Comparison of ENCODE assay signal across 19 mouse cellular contexts in the genomic region with DNA sequence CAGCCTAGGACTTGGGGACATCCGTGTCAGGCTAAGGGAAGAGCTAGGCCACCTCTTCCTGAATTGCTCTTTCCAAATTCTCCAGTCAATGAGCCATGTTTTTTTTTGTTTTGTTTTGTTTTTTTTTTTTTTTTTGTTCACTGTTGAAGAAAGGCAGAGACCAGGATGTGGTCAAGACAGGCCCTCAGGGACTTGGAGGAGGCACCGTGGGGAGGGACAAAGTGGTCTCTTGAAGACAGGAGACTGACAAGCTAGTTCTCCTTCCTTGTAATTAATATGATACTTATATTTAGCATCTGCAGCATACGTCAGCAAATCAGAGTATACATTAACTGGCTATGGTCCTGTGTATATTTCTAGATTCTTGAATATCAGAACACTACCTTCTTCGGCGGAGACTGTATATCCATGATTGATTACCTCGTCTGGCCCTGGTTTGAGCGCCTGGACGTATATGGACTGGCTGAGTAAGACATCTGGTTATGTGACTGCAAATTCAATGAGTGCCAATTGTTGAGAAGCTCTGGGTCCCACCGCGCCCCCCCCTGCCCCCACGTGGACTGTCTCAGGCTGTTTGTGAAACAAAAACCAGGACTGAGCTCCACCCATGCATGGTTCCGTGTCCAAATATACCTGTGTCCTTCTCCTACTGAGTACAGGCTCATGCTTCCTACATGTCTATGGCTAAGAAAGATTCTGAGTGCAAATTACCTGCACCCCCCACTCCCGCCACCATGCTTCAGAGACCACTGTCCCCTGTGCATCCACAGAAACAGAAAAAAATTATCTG. TPM values are rescaled to one million over a fixed set of nuclear protein-coding genes. Genes with fewer than 3 reads are reported as not detected.
A peak's percentile ranks its signal among the peaks of the same experiment; 100 is the strongest.
DNase-seq lines count a peak whose midpoint lies in the region; ATAC-seq and TF ChIP-seq lines count a peak whose summit lies in the region.
"Had no signal": no experiment of that assay in that cellular context is flagged by ENCODE, and none has a peak within 500 bp of the region (broad histone marks: within the 10 kb centered on the region; RNA-seq: fewer than 3 reads in every experiment).

No protein-coding gene starts in this region.

- H3K9ac ChIP-seq in heart, embryonic 15.5 days, result no peak overlapping the region
- H3K9ac ChIP-seq in liver, postnatal 0 days (replicated peaks), result no peak overlapping the region
- H3K9ac ChIP-seq: hindbrain, embryonic 15.5 days; intestine, embryonic 15.5 days; liver, embryonic 14.5 days; midbrain, embryonic 12.5 days had no signal

- no peak overlapping the region for H3K4me2 ChIP-seq in heart, embryonic 15.5 days
- H3K4me2 ChIP-seq in liver, postnatal 0 days (ENCODE audit: low read depth, low read length), result no peak overlapping the region
- H3K4me2 ChIP-seq: hindbrain, embryonic 15.5 days; intestine, embryonic 15.5 days; midbrain, embryonic 12.5 days had no signal

- H3K27me3 ChIP-seq in heart, embryonic 15.5 days, result no peaks in the 10 kb centered on the region
- H3K27me3 ChIP-seq in spleen, adult 2 months (ENCODE audit: control insufficient read depth, insufficient read depth, low read length), result no peaks in the 10 kb centered on the region
- no peaks in the 10 kb centered on the region for H3K27me3 ChIP-seq in limb, embryonic 10.5 days (ENCODE audit: low read depth, poor library complexity, severe bottlenecking)
- no peaks in the 10 kb centered on the region for H3K27me3 ChIP-seq in liver, postnatal 0 days (ENCODE audit: insufficient read depth, low read length)
- H3K27me3 ChIP-seq: hindbrain, embryonic 15.5 days; intestine, embryonic 15.5 days; midbrain, embryonic 12.5 days had no signal

- no peak for TF ChIP-seq EP300 in liver, postnatal 0 days (IDR thresholded peaks at IDR 0.05; ENCODE audit: low read depth)

- TF ChIP-seq CTCF in spleen, adult 2 months (IDR thresholded peaks at IDR 0.05; ENCODE audit: extremely low read depth, insufficient read depth, insufficient read length, insufficient replicate concordance), result no peak
- TF ChIP-seq CTCF in liver, postnatal 0 days (IDR thresholded peaks at IDR 0.05; ENCODE audit: low read depth), result no peak

- DNase-seq in heart, adult 8-10 months (ENCODE audit: low spot score), result no peak
- peak; percentile 36 to 44 for DNase-seq in spleen, adult 2 months (ENCODE audit: low read depth in 1 of 2, low spot score in 2 of 2)
- no peak for DNase-seq in spleen, adult 12 weeks (ENCODE audit: low spot score)
- peak; percentile 73 to 78 for DNase-seq in B cell, adult 2 months
- DNase-seq in limb, embryonic 10.5 days (ENCODE audit: low spot score), result no peak
- no peak for DNase-seq in liver, postnatal 0 days
- DNase-seq: cerebellum, adult 2 months; cerebellum, postnatal 36 days; gastrocnemius, adult 2 months; layer of hippocampus, postnatal 36 days; thymus, postnatal 25 days had no signal

- H3K4me3 ChIP-seq in heart, embryonic 15.5 days, result no peak overlapping the region
- no peak overlapping the region for H3K4me3 ChIP-seq in spleen, adult 2 months (ENCODE audit: extremely low read depth, insufficient read depth, insufficient read length)
- H3K4me3 ChIP-seq in limb, embryonic 10.5 days, result no peak overlapping the region
- H3K4me3 ChIP-seq in liver, postnatal 0 days (ENCODE audit: low read depth, low read length), result no peak overlapping the region
- H3K4me3 ChIP-seq: gastrocnemius, adult 2 months; hindbrain, embryonic 15.5 days; intestine, embryonic 15.5 days; layer of hippocampus, adult 2 months; midbrain, embryonic 12.5 days had no signal

- WGBS in heart, embryonic 15.5 days, result 75% methylated on average over 13 of the region's 13 CpGs
- 53% methylated on average over 13 of the region's 13 CpGs for WGBS in spleen, adult 2 months
- WGBS in limb, embryonic 10.5 days, result 82% methylated on average over 13 of the region's 13 CpGs
- WGBS in liver, postnatal 0 days (ENCODE audit: insufficient replicate concordance), result 63% methylated on average over 13 of the region's 13 CpGs

- ATAC-seq in heart, embryonic 15.5 days (replicated peaks; ENCODE audit: insufficient number of reproducible peaks, insufficient read depth, low FRiP score, low read depth), result peak; percentile 11; the same call in 1 of the 2 replicates
- ATAC-seq in liver, postnatal 0 days, result no peak
- ATAC-seq: intestine, embryonic 15.5 days had no signal

- H3K4me1 ChIP-seq in heart, embryonic 15.5 days (replicated peaks), result peaks cover 29% of the 10 kb centered on the region
- H3K4me1 ChIP-seq in spleen, adult 2 months (ENCODE audit: control insufficient read depth, insufficient read depth, insufficient read length), result peaks cover 19% of the 10 kb centered on the region; the same call in 1 of the 2 replicates
- H3K4me1 ChIP-seq in limb, embryonic 10.5 days, result peaks cover 51% of the 10 kb centered on the region
- 0 out of 2 replicates have a peak, but pooled peaks cover 2% of the 10 kb centered on the region for H3K4me1 ChIP-seq in liver, postnatal 0 days (ENCODE audit: insufficient read depth)
- H3K4me1 ChIP-seq: hindbrain, embryonic 15.5 days; midbrain, embryonic 12.5 days had no signal

- peak overlapping the region; percentile 65; the same call in 1 of the 2 replicates for H3K27ac ChIP-seq in heart, embryonic 15.5 days
- H3K27ac ChIP-seq in spleen, adult 2 months (ENCODE audit: insufficient read depth, low read length), result peak overlapping the region; percentile 39; the same call in 1 of the 2 replicates
- H3K27ac ChIP-seq in limb, embryonic 10.5 days, result peak overlapping the region; percentile 9; the same call in 1 of the 2 replicates
- no peak overlapping the region for H3K27ac ChIP-seq in liver, postnatal 0 days (ENCODE audit: low read depth)
- H3K27ac ChIP-seq: gastrocnemius, adult 2 months; hindbrain, embryonic 15.5 days; intestine, embryonic 15.5 days; layer of hippocampus, adult 2 months; liver, embryonic 14.5 days; midbrain, embryonic 12.5 days had no signal

- H3K36me3 ChIP-seq in heart, embryonic 15.5 days, result no peaks in the 10 kb centered on the region
- no peaks in the 10 kb centered on the region for H3K36me3 ChIP-seq in spleen, adult 2 months (ENCODE audit: control insufficient read depth, insufficient read depth, low read length)
- no peaks in the 10 kb centered on the region for H3K36me3 ChIP-seq in limb, embryonic 10.5 days
- no peaks in the 10 kb centered on the region for H3K36me3 ChIP-seq in liver, postnatal 0 days (replicated peaks; ENCODE audit: insufficient read depth, low read length)
- H3K36me3 ChIP-seq: hindbrain, embryonic 15.5 days; intestine, embryonic 15.5 days; midbrain, embryonic 12.5 days had no signal

- H3K9me3 ChIP-seq in heart, embryonic 15.5 days (replicated peaks), result no peaks in the 10 kb centered on the region
- H3K9me3 ChIP-seq in limb, embryonic 10.5 days (replicated peaks), result no peaks in the 10 kb centered on the region
- H3K9me3 ChIP-seq in liver, postnatal 0 days (ENCODE audit: low read length), result no peaks in the 10 kb centered on the region
- H3K9me3 ChIP-seq: hindbrain, embryonic 15.5 days; intestine, embryonic 15.5 days; midbrain, embryonic 12.5 days had no signal

- no peak for TF ChIP-seq POLR2A in spleen, adult 2 months (IDR thresholded peaks at IDR 0.05; ENCODE audit: low read depth, low read length)

RNA-seq across cellular contexts. Expression of a gene that starts 19.2 kb away (rescaled TPM):
- 0.74 and 1.2 TPM in 2 replicates for polyA plus RNA-seq in heart, embryonic 15.5 days (2015; fragmentation: Nextera tagmentation; extraction: Ambion mirVana)
- 1 to 10 TPM; 2.3 to 3.5 (median 2.5) TPM for total RNA-seq in heart, adult 8-10 months (2022)
- 0.13 and 0.32 TPM in 2 replicates for polyA plus RNA-seq in spleen, adult 2 months (2012; rRNA removed)
- 0.59 and 1.0 TPM in 2 replicates for polyA plus RNA-seq in limb, embryonic 10.5 days (2016; fragmentation: Nextera tagmentation; extraction: Ambion mirVana)
- polyA plus RNA-seq in liver, postnatal 0 days (2015; fragmentation: Nextera tagmentation; extraction: Ambion mirVana), result 0.25 and 0.39 TPM in 2 replicates

RNA-seq across cellular contexts. Expression of a gene that starts 29.7 kb away (rescaled TPM):
- 97.5 and 103 TPM in 2 replicates for polyA plus RNA-seq in heart, embryonic 15.5 days (2015; fragmentation: Nextera tagmentation; extraction: Ambion mirVana)
- 100 to 1,000 TPM; 186 to 266 (median 222) TPM for total RNA-seq in heart, adult 8-10 months (2022)
- 23.0 and 24.5 TPM in 2 replicates for polyA plus RNA-seq in spleen, adult 2 months (2012; rRNA removed)
- 241 and 258 TPM in 2 replicates for polyA plus RNA-seq in limb, embryonic 10.5 days (2016; fragmentation: Nextera tagmentation; extraction: Ambion mirVana)
- polyA plus RNA-seq in liver, postnatal 0 days (2015; fragmentation: Nextera tagmentation; extraction: Ambion mirVana), result 151 and 198 TPM in 2 replicates

RNA-seq across cellular contexts. Expression of a gene that starts 34.6 kb away (rescaled TPM):
- 0.08 and 0.24 TPM in 2 replicates for polyA plus RNA-seq in heart, embryonic 15.5 days (2015; fragmentation: Nextera tagmentation; extraction: Ambion mirVana)
- under 1 TPM in 3 of 4 experiments, not detected in 1; 0.08 to 0.23 (median 0.22) TPM for total RNA-seq in heart, adult 8-10 months (2022)
- polyA plus RNA-seq in spleen, adult 2 months (2012; rRNA removed), result not detected in 2 replicates
- polyA plus RNA-seq in limb, embryonic 10.5 days (2016; fragmentation: Nextera tagmentation; extraction: Ambion mirVana), result 0.05 and 0.09 TPM in 2 replicates
- 0.05 TPM in 1 of 2 replicates, not detected in the other for polyA plus RNA-seq in liver, postnatal 0 days (2015; fragmentation: Nextera tagmentation; extraction: Ambion mirVana)
- total RNA-seq: adrenal gland, adult 18-20 months had no signal

RNA-seq across cellular contexts. Expression of a gene that starts 34.6 kb away (rescaled TPM):
- 17.4 and 20.7 TPM in 2 replicates for polyA plus RNA-seq in heart, embryonic 15.5 days (2015; fragmentation: Nextera tagmentation; extraction: Ambion mirVana)
- total RNA-seq in heart, adult 8-10 months (2022), result 10 to 100 TPM in 2 of 4 experiments, 1 to 10 TPM in 2; 8.1 to 15.4 (median 11.5) TPM
- polyA plus RNA-seq in spleen, adult 2 months (2012; rRNA removed), result 16.9 and 21.1 TPM in 2 replicates
- 19.0 and 27.5 TPM in 2 replicates for polyA plus RNA-seq in limb, embryonic 10.5 days (2016; fragmentation: Nextera tagmentation; extraction: Ambion mirVana)
- 2.4 and 2.8 TPM in 2 replicates for polyA plus RNA-seq in liver, postnatal 0 days (2015; fragmentation: Nextera tagmentation; extraction: Ambion mirVana)

RNA-seq across cellular contexts. Expression of a gene that starts 53.0 kb away (rescaled TPM):
- polyA plus RNA-seq in heart, embryonic 15.5 days (2015; fragmentation: Nextera tagmentation; extraction: Ambion mirVana), result 0.09 TPM in 1 of 2 replicates, not detected in the other
- total RNA-seq in heart, adult 8-10 months (2022), result 1 to 10 TPM; 1.2 to 2.9 (median 1.9) TPM
- not detected in 2 replicates for polyA plus RNA-seq in spleen, adult 2 months (2012; rRNA removed)
- polyA plus RNA-seq in limb, embryonic 10.5 days (2016; fragmentation: Nextera tagmentation; extraction: Ambion mirVana), result not detected in 2 replicates
- not detected in 2 replicates for polyA plus RNA-seq in liver, postnatal 0 days (2015; fragmentation: Nextera tagmentation; extraction: Ambion mirVana)
- total RNA-seq: gastrocnemius, adult 2 months had no signal
- polyA plus RNA-seq: forebrain, embryonic 11.5 days; intestine, embryonic 15.5 days; liver, embryonic 14.5 days had no signal

Comparison
In these comparisons a context has a peak if more than half of its experiments do, and no peak if none do; other contexts are left out.
1. DNase-seq: peak in spleen, adult 2 months (2 of 2) and B cell, adult 2 months (2 of 2); none in heart, adult 8-10 months (single experiment), spleen, adult 12 weeks (single experiment), limb, embryonic 10.5 days (single experiment) and liver, postnatal 0 days (single experiment).